Mouse (Mus musculus): Measurements from ENCODE around the gene Shisa3. TPM values are rescaled to one million over a fixed set of nuclear protein-coding genes. Genes with fewer than 3 reads are reported as not detected.

The Shisa3 gene
- total RNA-seq, 2 experiments from 2014 or later, result 0.23 to 0.49 TPM

DNA sequence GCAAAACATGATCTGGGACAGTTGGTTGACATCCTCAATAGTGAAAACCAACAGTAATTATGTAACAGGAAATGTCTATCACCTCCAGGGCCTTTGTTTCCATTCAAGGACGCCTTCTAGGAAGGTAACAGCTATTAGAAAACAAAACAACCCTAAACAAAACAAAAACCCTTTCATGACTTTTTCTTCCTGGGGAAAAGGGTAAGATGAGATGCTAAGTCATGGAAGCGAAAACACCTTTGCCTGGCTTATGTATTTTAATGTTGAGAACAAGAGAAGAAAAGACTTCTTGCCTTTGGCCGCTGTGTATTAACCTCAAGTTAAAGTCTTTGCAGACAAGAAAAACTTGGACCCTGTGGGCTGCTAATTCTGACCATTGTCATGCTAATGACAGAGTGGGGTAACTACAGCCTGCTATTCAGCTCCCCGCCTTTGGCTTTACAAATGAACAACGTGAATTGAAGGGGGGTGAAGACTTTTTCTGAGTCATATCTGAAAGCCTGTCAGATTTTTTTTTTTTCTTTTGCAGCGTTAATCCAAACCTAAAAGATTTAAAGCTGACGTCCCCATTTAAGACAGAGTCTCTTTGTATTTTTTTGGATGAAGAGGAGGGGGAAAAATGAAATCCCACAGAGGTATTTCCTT is 25.6 kb downstream of the Shisa3 start:
- DNase-seq, result no peak

DNA sequence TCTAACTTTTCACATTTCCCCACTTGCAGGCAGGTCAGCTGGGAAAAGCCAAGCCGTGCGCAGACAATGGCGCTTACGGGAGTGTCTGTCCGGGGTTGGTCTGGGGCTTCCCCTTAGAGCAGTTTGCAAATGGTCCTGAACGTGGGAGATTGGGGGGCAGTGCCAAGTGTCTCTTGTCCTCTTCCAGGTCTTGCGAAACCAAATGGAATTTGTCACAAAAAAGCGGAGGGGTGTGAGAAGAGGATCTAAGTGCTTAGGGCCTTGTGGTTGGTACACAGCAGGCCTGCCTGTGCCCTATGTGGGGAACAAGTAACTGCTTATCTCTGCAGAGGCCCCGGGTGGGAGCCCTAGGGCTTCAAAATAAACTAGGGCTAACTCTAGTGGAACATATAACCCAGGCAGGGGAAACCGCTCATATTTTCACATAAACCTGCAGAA is 26.2 kb downstream of the Shisa3 start:
- DNase-seq, result no peak

DNA sequence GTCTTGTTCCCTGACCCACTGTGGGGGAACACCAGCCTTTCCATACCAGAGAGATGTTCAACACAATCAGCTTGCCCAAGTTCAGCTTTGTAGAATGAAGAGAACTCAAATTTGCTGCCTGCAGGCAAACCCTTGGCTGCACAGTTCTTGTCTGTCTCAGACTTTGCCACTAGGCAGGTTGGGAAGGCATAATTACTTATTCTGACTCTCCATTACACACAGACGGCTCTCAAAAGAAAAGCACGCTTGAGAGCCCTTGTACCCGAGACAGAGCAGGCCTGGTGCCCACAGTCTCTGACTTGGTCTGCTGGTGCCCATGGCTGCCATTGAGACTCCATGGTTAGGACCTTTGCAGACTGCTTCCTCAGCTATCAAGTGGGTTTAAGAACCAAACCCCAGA is 26.7 kb downstream of the Shisa3 start:
- DNase-seq, result no peak

DNA sequence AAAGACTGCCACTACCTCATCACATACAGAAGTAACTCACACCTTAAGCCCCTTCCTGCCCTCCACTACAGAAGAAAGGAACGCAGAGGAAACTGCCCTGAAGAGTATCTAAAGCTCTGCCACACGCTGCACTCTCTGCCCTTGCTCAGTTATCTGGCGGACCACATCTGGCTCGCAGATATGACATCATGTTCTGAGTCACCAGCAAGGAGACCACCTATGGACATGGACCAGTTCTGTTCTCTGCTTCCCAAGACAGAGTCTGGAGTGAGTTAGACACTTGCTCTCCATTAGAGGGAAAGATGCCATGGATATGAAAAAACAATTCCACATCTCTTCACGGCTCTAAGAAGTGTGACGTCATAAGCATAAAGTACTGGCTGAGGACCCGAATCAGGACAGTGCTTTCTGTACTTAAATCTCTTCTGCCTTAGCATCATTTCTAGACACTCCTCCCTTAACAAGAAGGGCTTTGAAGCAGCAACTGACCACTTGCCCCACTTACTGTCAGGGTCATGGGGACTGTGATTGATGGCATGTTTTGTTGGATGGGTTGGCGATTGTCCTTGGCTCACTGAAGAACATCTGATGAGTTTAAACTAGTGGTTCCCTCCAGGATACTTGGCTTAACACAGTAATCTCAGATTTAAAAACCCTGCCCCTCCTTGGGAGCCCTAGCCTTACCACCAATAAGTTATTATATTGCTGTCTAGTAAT is 33.1 kb downstream of the Shisa3 start:
- DNase-seq, result no peak

DNA sequence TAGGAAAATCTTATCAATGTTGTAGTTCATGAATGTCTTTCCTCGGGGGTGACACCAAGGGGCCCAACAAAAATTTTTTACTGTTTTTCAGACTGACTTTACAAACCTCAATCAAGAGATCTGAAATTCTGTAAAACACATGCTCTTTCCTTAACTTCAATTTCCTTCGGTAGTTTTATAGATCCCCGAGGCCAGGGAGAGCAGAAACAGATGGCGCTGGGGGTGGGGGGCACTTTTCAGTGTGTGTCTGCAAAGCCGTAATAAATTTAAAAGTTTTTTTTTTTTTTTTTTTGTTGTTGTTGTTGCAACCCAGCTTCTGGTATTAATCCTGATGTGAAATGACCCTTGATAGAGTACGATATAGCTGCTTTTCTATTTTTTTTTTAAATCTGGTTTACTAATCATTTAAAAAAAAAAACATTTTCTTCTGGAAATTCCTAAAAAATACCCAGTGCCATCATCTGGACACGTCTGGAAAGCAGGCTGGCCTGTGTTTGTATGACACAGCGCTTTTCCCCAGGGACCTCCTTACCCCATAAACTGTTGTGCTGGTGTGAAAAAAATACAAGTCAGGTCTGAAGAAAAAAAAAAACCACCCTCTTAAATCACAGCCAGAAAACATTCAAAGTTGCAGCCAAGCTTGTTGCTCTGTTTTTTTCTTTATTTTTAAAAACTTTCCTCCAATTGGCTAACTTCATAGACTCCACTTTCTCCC is 33.9 kb downstream of the Shisa3 start:
- no peak for DNase-seq

DNA sequence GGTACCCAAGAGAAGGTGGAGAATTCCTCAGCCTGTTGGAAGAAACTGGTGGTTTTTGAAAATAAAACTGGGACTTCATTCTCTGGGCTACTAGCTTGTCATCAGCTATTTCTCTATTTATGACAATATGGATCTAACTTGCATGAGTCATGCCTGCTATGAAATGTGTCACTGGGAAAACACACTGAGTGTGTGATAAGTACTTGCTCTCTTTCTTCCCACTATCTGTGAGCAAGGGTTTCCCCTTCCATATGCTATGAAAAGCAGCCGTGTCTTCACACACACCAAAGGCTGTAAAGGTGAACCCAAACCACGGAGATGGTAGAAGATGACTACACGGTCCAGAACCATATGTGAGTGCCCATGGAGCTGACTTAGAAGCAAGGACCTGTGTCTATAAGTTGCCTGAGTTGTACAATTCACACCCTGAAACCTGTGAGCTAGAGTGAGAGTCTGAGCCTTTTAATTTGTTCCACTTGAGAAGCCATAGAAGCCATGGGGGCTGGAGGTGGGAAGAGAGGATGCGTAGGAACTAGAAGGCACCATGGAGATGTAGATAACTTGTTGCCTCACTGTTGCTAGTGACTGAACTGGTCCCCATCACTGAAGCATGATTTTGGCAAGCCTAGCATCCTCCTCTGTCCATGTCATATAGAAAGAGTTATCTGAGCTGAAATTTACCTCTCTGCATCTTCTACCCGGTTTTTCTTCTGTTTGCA is 36.0 kb downstream of the Shisa3 start:
- DNase-seq, result no peak

DNA sequence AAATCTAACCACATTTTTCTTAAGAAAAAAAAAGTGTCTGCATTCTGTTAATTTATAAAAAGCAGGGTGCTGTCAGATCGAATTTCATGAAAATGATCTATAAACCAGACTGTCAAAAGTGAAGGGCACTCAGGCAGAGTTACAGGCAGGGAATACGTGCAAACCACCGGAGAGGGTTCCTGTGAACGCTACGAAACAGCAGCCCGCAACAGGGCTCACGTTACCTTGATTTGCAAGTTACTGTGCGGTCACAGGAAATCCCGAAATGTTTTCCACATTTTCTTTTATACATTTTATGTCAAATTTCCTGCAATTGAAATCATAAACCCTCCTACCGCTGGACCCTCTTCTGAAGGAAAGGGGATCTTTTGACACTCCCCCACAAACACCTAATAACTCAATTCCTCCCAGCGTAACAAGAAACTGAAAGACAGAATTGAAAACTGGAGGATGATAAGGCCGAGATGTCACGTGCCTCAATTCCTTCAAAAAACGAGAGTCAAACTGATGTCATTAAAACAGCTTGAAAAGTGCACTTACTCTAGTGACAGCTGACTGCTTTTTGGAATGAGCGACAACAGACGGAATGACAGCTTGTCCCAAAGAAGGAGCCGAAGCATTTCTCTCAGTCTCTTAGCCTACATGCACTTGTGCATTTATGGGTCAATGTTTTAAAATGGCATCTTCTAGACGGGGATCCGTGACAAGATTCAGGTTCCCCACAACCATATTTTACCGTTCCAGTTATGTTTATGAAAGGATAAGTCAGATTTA is 39.3 kb downstream of the Shisa3 start:
- no peak for DNase-seq

DNA sequence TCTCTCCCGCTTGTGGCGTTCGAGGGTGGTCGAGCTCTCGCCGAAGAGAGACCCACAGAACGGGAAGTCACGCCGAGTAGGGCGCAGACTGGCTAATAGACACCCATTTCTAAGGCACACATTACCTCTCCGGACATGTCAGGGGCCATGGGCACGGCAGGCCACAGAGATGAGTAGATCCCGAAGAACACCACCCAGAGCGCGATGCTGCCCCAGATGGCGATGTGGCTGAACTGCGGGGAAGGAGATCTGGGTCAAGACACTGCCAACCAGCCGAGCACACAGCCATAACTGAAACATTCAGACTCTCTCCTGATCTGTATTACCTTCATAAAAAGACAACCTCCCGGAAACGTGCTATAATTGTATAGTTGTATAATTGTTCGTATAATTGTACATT is 39.9 kb downstream of the Shisa3 start:
- peak; percentile 18 to 24 for DNase-seq

DNA sequence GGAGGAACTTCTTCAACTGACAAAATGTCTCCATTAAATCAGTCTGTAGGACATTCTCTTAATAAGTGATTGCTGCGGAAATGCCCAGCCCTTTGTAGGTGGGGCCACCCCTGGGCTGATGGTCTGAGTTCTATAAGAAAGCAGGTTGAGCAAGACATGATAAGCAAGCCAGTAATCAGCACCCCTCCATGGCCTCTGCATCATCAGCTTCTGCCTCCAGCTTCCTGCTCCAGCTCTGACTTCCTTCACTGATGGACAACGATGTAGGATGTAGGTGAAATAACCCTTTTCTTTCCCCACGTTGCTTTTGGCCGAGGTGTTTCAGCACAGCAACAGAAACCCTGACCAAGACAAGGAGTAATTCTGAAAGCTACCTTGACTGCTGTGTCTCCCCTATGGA is 41.5 kb downstream of the Shisa3 start:
- DNase-seq, result no peak

DNA sequence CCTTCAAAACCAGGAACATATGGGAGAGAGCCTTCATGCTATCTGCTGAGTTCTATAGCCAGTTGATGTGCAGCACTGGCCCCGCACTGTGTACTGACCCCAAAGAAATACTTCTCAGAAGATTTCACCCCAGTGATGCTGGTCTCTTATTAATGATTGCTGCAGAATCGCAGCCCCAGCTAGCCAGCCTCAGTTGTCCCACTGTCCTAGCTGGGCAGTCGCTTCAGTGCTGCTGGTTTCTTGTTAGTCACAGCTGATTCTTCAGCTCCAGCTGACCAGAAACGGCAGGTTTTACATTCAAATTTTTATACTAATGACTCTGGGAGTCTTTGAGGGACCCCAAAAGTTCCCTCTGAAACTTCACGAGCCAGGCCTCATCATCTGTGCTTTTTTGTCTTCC is 42.3 kb downstream of the Shisa3 start:
- no peak for DNase-seq

DNA sequence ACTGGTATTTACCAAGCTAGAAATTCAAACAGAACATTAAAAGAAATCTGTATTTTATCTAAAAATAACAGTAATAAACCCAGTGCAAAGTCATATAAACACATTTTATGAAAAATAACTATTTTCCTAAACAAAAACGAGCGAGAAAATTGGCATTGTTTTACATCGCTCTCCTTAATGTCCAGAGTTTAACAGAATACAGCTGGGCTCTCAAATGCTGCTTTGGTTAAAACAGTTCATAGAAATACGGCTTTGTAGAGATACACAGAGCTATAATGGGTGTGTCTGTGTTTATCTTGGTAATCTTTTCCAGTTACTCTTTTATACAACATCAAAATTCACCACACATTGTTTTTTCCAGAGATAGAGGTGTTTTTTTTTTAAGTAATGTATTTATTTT is 44.8 kb downstream of the Shisa3 start:
- no peak for DNase-seq

DNA sequence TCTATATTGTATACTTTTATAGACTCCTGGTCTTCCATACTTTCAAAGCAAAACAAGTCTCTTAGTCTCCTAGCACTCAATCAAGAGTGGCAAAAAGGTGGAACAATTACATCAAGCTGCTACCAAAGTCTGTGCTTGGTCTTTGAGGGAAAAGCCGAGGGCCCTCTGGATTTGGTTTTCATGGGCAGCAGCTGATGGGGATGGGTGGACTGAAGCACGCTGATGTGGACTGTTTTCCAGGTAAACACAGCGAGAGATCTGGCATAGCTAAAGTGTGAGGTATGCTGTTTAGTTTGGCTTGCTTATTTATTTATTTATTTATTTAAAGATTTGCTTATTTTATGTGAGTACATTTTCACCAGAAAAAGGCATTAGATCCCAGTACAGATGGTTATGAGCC is 45.9 kb downstream of the Shisa3 start:
- no peak for DNase-seq

DNA sequence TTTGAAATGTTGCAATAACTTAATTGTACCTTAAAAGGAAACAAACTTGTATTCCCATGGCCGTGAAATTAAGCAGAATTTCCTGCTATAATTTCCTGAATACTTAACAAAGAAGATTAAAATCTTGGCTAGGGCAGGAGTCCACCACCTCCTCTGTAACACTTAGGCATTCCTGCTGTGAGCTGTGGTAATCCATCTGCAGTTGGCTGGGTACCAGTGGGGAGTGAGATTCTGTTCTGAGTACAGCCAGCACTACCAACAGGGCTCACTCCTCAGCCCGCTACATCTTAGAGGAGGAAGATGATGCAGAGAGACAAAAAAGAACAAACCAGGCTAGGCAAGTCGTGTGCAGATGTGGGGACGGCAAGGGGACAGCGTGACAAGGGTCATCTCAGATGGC is 46.9 kb downstream of the Shisa3 start:
- no peak for DNase-seq

DNA sequence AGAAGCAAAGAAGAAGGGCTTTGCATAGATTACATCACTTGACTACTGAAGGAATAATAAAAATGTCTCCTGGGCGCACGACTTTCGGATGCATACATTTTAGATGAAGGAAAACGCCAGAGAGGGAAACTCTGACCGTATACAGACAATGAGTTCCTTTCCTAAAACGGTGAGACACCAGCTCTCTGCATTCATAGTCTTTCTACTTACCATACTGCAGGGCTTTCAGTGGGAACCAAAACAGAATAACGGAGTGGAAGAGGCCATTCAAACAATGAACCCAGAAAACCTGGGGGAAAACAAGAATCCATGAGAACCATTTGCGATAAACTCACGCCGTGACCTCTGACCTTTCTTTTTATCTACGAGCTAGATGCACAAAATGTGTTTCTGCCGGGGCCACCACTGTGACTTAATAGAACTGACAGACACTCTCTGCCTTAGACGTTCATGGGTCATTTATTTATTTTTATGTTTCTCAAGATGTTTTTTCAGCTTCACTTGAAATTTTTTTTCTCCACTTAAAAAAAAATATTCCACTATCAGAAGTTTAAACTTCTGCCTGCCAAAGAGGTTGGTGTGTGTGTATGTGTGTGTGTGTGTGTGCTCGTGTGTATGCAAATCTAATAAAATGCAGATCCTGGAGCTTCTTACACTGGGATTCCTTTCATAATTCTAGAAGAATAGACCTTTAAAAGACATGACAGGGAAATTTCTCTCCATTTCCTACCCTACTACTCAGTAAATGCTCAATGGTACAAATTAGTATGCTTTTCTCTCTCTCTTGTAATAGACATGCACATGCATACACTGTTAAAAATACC is 48.2 kb downstream of the Shisa3 start:
- no peak for DNase-seq

DNA sequence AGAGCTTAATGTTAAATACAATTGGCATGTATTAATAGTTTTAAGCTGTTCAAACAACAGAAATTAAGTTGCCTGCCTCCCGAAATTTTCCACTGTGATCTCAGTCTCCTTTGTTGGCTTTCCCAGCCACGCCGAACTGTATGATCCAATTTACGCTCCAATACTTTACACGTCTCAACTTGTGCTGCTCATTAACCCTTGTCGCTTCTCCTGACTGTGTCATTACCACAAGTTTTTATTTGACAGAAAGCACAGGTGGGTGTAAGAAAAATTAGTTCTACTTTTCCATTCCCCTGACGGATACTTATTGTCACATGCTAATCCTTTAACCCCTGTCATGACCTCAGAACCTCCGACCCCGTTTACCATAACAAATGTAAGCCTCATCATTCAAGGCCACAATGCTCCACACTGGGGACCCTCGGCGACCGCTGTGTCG is 49.2 kb downstream of the Shisa3 start:
- DNase-seq, result no peak

DNA sequence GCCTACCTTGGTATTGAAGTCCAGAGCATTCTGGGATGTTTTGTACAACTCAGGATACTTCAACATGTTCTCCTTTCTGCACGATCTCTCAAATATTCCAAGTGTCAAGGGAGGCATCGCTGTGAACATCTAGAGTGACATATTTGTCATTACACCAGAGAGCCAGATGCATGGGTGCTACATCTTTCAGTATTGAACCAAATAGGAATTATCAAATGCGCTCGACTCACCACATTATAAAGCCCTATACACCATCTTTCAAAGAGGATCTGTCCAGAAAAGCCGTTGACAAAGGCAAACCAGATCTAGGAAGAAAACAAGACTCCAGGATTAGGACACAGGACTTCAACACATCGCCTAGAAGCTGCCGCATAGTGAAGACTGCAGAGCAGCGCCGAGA is 52.2 kb downstream of the Shisa3 start:
- no peak for DNase-seq

DNA sequence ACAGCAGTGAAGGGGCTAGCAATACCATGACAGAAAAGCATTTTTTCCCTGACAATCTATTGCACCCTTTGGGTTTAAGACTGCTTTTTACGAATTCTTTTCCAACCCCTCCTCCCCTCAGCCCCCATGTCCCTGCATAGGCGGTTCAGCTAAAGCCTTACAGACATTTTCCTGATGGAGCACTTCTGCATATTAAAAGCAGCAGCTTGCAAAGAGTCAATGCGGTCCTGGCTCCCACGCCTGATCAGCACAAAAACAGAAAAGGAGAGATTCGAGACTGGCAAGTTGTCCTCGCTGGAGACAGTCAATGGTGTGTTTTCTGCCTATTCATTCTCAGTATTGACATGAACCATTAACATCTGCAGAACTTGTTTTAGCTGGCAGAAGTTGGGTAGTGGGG is 55.0 kb downstream of the Shisa3 start:
- DNase-seq, result no peak

DNA sequence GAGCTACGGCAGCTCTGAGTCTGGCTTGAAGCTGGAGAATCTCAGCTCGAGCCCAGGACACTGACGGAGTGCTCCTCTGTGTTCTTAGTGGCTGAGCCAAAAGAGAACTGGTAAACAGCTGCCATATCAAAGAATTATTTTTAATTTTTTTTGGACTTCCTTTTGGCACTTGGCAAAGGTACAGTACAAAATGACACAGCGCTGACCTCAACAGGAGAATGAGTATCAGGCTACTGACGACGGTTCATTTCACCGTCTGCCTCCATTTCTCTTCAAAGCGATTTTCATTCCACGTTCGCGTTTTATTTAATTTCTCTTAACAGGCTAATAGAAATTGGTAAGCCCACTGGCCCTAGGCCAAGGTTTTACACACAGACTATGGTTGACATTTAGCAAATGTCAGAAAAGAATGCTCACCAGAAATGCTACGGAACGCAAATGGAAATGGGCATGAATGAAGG is 61.8 kb downstream of the Shisa3 start:
- DNase-seq, result peak; percentile 38 to 43

DNA sequence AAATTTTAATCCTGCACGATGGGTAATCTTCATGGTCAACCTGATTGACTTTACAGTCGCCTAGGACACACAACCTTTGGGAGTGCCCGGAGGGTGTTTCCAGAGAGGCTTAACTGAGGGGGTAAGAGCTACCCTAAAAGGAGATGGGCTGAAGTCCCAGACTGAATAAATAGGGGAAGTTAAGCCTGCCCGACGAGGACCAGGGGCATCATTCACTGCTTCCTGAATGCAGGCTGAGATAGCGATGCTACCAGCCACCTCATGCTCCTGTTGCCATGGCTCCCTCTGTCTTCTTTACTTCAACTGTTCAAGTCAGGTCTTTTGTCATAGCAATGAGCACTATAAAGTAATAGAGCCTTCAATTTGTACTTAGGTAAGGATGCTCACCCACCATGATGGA is 62.5 kb downstream of the Shisa3 start:
- DNase-seq, result no peak

DNA sequence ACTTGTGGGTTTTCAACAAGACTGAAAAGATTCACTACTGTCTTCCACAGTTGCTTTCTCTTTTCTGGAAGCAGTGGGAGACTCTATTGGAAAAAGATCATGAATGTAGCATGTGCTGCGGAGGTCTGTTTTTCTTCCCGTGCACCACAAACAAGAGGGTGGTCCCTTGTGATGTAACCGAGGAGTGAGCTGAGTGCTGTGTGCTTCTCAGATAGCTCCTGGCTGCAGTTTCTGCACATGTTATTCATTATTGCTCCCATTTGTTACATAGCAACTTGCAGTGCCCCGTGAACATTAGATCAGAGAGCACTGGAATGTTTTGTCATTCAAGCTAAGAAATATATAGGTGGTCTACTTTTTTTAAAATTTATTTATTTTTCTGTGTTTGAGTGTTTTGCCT is 65.3 kb downstream of the Shisa3 start:
- DNase-seq, result no peak

Measured in adrenal gland, postnatal 36 days (tissue).